Mouse (Mus musculus) heart, embryonic 15.5 days (tissue): ENCODE measurements around the gene Ltbp1. TPM values are rescaled to one million over a fixed set of nuclear protein-coding genes. Genes with fewer than 3 reads are reported as not detected.

Source experiments
- ATAC-seq: fragments of 200-750 bp; cut with Nextera tagmentation; replicated peaks from 2 replicates; pipeline ENCODE4 v1.8.0; 2017; ENCODE audit warnings: low read depth, moderate TSS enrichment; ENCODE audit not compliant: insufficient number of reproducible peaks, insufficient read depth, low FRiP score
- H3K27ac ChIP-seq: fragments of 300-500 bp; sonication (generic); 2 replicates; pipeline ENCODE4 v1.5.1; 2015; ENCODE audit warnings: mild to moderate bottlenecking, inconsistent platforms
- H3K27me3 ChIP-seq: fragments of 300-500 bp; sonication (generic); 2 replicates; pipeline ENCODE4 v1.6.1; 2015; ENCODE audit warnings: inconsistent platforms
- H3K36me3 ChIP-seq: fragments of 300-500 bp; sonication (generic); 2 replicates; pipeline ENCODE4 v1.6.1; 2015; ENCODE audit warnings: mild to moderate bottlenecking, inconsistent platforms
- H3K4me1 ChIP-seq: fragments of 300-500 bp; sonication (generic); replicated peaks from 2 replicates; pipeline ENCODE4 v1.6.1; 2015; ENCODE audit warnings: inconsistent platforms
- H3K4me2 ChIP-seq: fragments of 300-500 bp; sonication (generic); 2 replicates; pipeline ENCODE4 v1.6.1; 2015; ENCODE audit warnings: inconsistent platforms, mild to moderate bottlenecking, moderate library complexity
- H3K4me3 ChIP-seq: fragments of 300-500 bp; sonication (generic); 2 replicates; pipeline ENCODE4 v1.5.1; 2015; ENCODE audit warnings: mild to moderate bottlenecking, inconsistent platforms
- H3K9ac ChIP-seq: fragments of 300-500 bp; sonication (generic); 2 replicates; pipeline ENCODE4 v1.6.1; 2015; ENCODE audit warnings: mild to moderate bottlenecking, inconsistent platforms
- H3K9me3 ChIP-seq: fragments of 300-500 bp; sonication (generic); replicated peaks from 2 replicates; pipeline ENCODE4 v1.6.1; 2016; ENCODE audit warnings: inconsistent platforms
- WGBS: fragments of 180-500 bp; shearing (Covaris S2); methylation state at CpG from one replicate; pipeline ENCODE4 v1.1.7; 2015; ENCODE audit warnings: mixed read lengths; 5-methylcytosine and 5-hydroxymethylcytosine counted together
- polyA plus RNA-seq: library from polyadenylated mRNA; unstranded; fragments of >200 nt; fragmentation: Nextera tagmentation; extraction: Ambion mirVana; gene quantifications from 2 replicates; pipeline ENCODE4 v1.2.1, GENCODE M21; 2015

Ltbp1 gene
- polyA plus RNA-seq, 1 experiment from 2014 or later = 19.6 TPM

- 85% methylated on average over 1 of the region's 1 CpGs for WGBS
- Histone ChIP-seq H3K27me3 (no peaks in the 10 kb centered on the region), H3K9me3 (no peaks in the 10 kb centered on the region), H3K4me1 (no peaks in the 10 kb centered on the region), H3K4me2 (no peak overlapping the region), H3K4me3 (no peak overlapping the region), H3K9ac (no peak overlapping the region), H3K36me3 (no peaks in the 10 kb centered on the region), H3K27ac (no peak overlapping the region)
- no peak for ATAC-seq
Measured at GRCm38 (mm10) chr17:75242086-75242485, 236.7 kb downstream of the Ltbp1 start.

DNA sequence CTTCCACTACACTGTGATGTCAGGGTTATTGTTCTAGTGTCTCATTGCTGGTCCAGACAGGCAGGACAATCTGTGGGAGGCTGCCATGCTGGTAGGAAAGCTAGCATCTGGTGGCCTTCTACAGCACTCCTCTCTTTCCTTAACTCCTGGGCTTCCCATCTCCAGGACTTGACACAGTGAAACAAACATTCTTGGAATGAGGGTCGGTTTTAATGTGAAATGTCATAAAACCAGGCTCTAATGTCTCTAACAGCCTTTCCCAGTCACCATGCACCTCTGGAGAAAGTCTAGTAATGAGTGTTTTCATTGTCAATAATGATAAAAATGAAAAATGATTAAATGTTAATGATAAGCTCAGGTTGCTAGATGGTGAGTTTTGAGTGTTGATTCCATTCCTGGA is 237.9 kb downstream of the Ltbp1 start:
- Histone ChIP-seq H3K36me3 (no peaks in the 10 kb centered on the region), H3K4me3 (no peak overlapping the region), H3K27me3 (no peaks in the 10 kb centered on the region), H3K4me1 (no peaks in the 10 kb centered on the region), H3K27ac (no peak overlapping the region), H3K9me3 (no peaks in the 10 kb centered on the region), H3K4me2 (no peak overlapping the region), H3K9ac (no peak overlapping the region)
- 68% methylated on average over 1 of the region's 1 CpGs for WGBS
- no peak for ATAC-seq

GRCm38 (mm10) chr17:75244148-75244547 is 238.8 kb downstream of the Ltbp1 start:
- no peak for ATAC-seq
- no peaks in the 10 kb centered on the region for H3K9me3 ChIP-seq
- WGBS = 85% methylated on average over 3 of the region's 3 CpGs

GRCm38 (mm10) chr17:75245085-75245484 is 239.7 kb downstream of the Ltbp1 start:
- Histone ChIP-seq H3K36me3 (no peaks in the 10 kb centered on the region), H3K9me3 (no peaks in the 10 kb centered on the region), H3K4me1 (peaks cover 7% of the 10 kb centered on the region; the same call in 1 of the 2 replicates), H3K27me3 (no peaks in the 10 kb centered on the region), H3K9ac (no peak overlapping the region), H3K4me2 (no peak overlapping the region), H3K4me3 (no peak overlapping the region), H3K27ac (no peak overlapping the region)
- no peak for ATAC-seq
- 90% methylated on average over 7 of the region's 7 CpGs for WGBS

More at GRCm38 (mm10) chr17:75244148-75244547, 238.8 kb downstream of the Ltbp1 start:
- Histone ChIP-seq H3K4me2 (no peak overlapping the region), H3K27me3 (no peaks in the 10 kb centered on the region), H3K36me3 (no peaks in the 10 kb centered on the region), H3K4me3 (no peak overlapping the region), H3K9ac (no peak overlapping the region), H3K4me1 (peaks cover 7% of the 10 kb centered on the region; the same call in 1 of the 2 replicates), H3K27ac (no peak overlapping the region)

- H3K9ac ChIP-seq = no peak overlapping the region
- H3K27ac ChIP-seq = no peak overlapping the region
- H3K9me3 ChIP-seq = no peaks in the 10 kb centered on the region
- no peaks in the 10 kb centered on the region for H3K36me3 ChIP-seq
- no peaks in the 10 kb centered on the region for H3K27me3 ChIP-seq
- 41% methylated on average over 10 of the region's 10 CpGs for WGBS
- peaks cover 9% of the 10 kb centered on the region for H3K4me1 ChIP-seq
- no peak overlapping the region for H3K4me3 ChIP-seq
- H3K4me2 ChIP-seq = no peak overlapping the region
- ATAC-seq = no peak
Measured at GRCm38 (mm10) chr17:75248632-75249031, 243.3 kb downstream of the Ltbp1 start.

DNA sequence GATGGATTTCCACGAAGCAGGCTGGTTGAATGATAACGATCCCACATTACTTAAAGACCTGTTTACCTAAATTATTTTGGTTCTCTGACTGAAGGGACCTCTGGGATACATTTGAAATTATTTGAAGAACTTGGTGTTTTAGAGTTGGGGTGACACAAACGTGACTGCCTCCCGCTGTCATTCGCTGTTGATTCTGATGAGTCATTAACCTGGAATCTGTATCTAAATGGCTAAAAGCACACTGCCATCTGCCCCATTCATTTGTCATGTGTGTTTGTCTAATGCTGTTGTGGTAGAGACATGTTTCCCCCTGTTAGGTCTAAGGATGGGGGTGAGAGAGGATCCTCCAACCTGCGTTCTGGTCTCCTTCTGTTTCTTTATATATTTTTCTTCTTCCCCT is 245.2 kb downstream of the Ltbp1 start:
- Histone ChIP-seq H3K4me1 (peaks cover 9% of the 10 kb centered on the region), H3K27ac (no peak overlapping the region), H3K36me3 (no peaks in the 10 kb centered on the region), H3K27me3 (no peaks in the 10 kb centered on the region), H3K4me3 (no peak overlapping the region), H3K4me2 (no peak overlapping the region), H3K9ac (no peak overlapping the region), H3K9me3 (no peaks in the 10 kb centered on the region)
- 76% methylated on average over 6 of the region's 6 CpGs for WGBS
- ATAC-seq = no peak

GRCm38 (mm10) chr17:75251094-75251493 is 245.7 kb downstream of the Ltbp1 start:
- 85% methylated on average over 6 of the region's 6 CpGs for WGBS

DNA sequence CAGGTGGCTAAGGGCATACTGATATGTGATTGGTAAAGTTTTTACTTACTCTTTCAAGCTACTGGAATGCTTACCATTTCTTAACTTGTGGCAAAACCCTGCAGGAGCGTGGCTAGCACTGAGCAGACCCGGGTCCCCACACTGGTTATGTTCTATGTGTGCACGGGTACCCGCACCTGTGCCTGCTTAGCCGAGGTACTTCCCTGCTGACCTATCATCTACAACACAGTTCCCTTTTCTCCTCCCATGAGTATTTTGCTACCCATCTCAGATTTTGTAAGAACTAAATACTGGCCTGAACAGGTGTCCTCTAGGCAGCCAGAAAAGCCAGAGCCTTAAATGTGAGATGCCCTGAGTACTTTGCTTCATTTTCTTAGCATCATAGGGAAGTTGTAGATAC is 247.2 kb downstream of the Ltbp1 start:
- 88% methylated on average over 5 of the region's 5 CpGs for WGBS
- Histone ChIP-seq H3K4me2 (no peak overlapping the region), H3K27me3 (no peaks in the 10 kb centered on the region), H3K9ac (no peak overlapping the region), H3K4me1 (peaks cover 9% of the 10 kb centered on the region), H3K4me3 (no peak overlapping the region), H3K9me3 (no peaks in the 10 kb centered on the region), H3K36me3 (no peaks in the 10 kb centered on the region), H3K27ac (no peak overlapping the region)
- ATAC-seq = no peak

More at GRCm38 (mm10) chr17:75251094-75251493, 245.7 kb downstream of the Ltbp1 start:
- H3K9me3 ChIP-seq = no peaks in the 10 kb centered on the region
- no peak overlapping the region for H3K4me2 ChIP-seq
- no peaks in the 10 kb centered on the region for H3K27me3 ChIP-seq
- peaks cover 9% of the 10 kb centered on the region for H3K4me1 ChIP-seq
- H3K36me3 ChIP-seq = no peaks in the 10 kb centered on the region
- no peak overlapping the region for H3K4me3 ChIP-seq
- no peak overlapping the region for H3K27ac ChIP-seq
- H3K9ac ChIP-seq = no peak overlapping the region
- no peak for ATAC-seq

DNA sequence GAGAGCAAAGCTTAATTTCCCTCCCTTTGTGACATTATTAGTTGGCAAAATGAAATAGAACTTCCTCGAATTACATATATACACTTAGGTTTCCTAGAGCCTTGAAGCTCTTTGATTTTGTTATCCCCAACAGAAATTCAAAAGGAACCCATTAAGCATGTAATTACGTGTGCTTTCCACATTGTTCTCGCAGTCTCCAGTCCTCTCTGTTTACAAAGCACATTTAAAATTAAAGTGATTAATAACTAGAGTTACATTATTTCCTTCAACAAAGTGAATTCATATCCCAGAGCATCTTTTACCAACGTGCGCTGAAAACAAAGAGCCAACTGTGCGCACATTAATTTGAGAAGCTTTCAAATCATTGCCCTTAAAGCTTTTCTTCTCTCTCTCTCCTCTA is 249.5 kb downstream of the Ltbp1 start:
- H3K36me3 ChIP-seq = no peaks in the 10 kb centered on the region
- no peak overlapping the region for H3K9ac ChIP-seq
- H3K27me3 ChIP-seq = no peaks in the 10 kb centered on the region
- 88% methylated on average over 6 of the region's 6 CpGs for WGBS
- no peaks in the 10 kb centered on the region for H3K9me3 ChIP-seq
- ATAC-seq = no peak
- peaks cover 3% of the 10 kb centered on the region; the same call in 1 of the 2 replicates for H3K4me1 ChIP-seq
- no peak overlapping the region for H3K4me3 ChIP-seq
- no peak overlapping the region for H3K4me2 ChIP-seq
- no peak overlapping the region for H3K27ac ChIP-seq

DNA sequence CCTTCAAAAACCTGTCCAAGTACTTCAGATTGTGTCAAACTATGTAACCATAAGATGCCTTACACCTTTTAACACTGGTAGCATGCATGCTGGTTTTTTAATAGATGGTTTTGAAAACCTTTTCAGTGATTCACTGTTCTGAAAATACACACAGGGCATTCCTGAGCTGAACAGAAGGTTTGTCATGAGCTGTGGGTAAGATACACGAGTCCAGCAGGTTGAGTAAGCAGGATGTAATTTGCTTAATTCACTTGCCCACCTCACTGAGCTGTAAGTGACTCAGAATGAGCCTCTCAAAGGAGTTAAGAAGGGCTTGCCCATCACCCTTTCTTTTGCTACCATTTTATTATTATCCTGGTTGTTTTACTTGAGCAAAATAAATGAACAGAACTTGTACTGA is 250.6 kb downstream of the Ltbp1 start:
- 33% methylated on average over 1 of the region's 1 CpGs for WGBS

GRCm38 (mm10) chr17:75258427-75258826 is 253.1 kb downstream of the Ltbp1 start:
- Histone ChIP-seq H3K4me3 (no peak overlapping the region), H3K4me2 (no peak overlapping the region), H3K9me3 (no peaks in the 10 kb centered on the region), H3K27ac (no peak overlapping the region), H3K27me3 (no peaks in the 10 kb centered on the region), H3K36me3 (no peaks in the 10 kb centered on the region), H3K4me1 (no peaks in the 10 kb centered on the region), H3K9ac (no peak overlapping the region)
- 76% methylated on average over 2 of the region's 2 CpGs for WGBS
- no peak for ATAC-seq

More for the DNA sequence above, 250.6 kb downstream of the Ltbp1 start:
- H3K27me3 ChIP-seq = no peaks in the 10 kb centered on the region
- peaks cover 2% of the 10 kb centered on the region; the same call in 1 of the 2 replicates for H3K4me1 ChIP-seq
- ATAC-seq = no peak
- no peaks in the 10 kb centered on the region for H3K36me3 ChIP-seq
- H3K9me3 ChIP-seq = no peaks in the 10 kb centered on the region
- no peak overlapping the region for H3K9ac ChIP-seq
- H3K27ac ChIP-seq = no peak overlapping the region
- H3K4me2 ChIP-seq = no peak overlapping the region
- H3K4me3 ChIP-seq = no peak overlapping the region

DNA sequence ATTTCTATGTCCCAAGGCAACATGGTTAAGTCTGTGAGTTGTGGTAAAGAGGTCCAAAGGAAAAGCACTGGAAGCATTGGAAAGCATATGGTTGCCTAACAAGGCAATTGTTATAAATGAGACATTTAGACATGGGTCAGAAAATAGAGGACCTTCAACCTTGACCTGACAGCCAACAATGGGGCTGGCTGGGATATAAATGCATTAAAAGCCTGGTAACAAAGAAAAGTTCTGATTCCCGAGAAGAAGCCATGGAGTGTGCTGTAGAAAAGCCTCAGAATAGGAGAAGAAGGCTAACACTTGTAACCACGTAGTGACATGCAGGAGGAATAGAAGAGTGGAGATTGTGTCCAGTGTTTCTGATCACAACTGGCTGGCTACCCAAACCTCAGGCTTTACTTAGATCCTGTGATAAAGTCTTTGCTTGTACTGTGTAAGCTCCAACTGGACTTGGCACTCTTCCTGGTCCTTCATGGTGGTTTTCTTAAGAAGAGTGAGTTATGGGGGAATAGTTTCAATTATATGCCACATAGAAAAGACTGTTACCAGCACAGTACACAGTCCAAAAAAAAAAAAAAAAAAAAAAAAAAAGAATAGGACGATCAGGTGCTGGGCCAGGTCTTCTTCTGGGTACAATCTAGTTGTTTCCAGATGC is 258.1 kb downstream of the Ltbp1 start:
- Histone ChIP-seq H3K4me2 (no peak overlapping the region), H3K9me3 (no peaks in the 10 kb centered on the region), H3K4me3 (no peak overlapping the region), H3K9ac (no peak overlapping the region), H3K27me3 (no peaks in the 10 kb centered on the region), H3K36me3 (no peaks in the 10 kb centered on the region), H3K4me1 (0 out of 2 replicates have a peak, but pooled peaks cover 2% of the 10 kb centered on the region), H3K27ac (no peak overlapping the region)
- 87% methylated on average over 3 of the region's 3 CpGs for whole genome bisulfite sequencing
- ATAC-seq = no peak
